Mouse (Mus musculus): ENCODE results near the gene Engase. TPM values are rescaled to one million over a fixed set of nuclear protein-coding genes. Genes with fewer than 3 reads are reported as not detected.

Gene Engase
- 6.1 and 7.5 TPM in 2 replicates for polyA plus RNA-seq (2015; fragmentation: Nextera tagmentation; extraction: Ambion mirVana)

DNA sequence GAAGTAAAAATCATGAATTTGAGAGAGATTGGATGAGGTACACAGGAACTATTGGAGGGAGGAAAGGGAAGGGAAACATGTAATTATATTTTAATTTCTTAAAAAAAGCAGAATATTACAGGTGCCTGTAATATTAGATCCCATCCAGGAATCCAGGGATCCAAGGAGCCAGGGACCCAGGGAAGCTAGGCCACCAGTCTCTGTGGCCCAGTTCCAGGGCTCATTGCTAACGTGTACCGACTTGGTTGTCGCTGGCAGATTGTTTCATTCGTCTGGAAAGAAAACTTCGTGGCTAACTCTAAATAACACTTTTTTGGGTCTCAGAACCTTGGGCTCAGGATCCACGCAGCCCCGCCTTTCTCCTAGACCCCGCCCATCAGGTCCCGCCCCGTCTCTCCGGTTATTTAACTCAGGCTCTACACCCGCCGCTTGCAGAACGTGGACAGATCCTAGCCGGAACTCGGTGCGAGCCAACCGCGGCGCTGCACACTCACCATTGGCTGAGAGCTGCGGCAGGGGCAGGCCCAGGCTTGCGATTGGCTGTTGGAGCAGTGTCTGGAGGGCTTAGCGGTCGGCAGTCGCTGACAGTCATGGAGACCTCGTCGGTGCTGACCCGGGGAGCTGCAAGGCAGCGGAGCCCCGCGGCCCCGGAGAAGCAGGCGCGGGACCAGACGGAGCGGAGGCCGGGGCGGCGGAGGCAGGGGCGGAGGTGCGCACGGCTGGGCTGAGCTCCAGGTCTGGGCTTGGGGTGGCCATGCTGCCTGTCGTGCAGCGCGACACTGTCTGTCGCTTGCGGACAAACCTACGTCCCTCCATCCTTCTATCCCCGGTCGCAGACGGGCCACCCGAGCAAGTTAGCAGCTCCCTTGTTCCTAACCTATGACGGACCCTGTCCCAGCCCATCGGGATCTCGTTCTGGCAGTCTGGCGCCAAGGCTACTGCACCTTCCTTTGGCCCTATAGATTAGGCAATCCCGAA is at the start of gene Engase:
Gene Engase (plus strand): TSS at position 434 of the 978 bp plus-strand sequence.
- Histone ChIP-seq H3K4me1 (ENCODE audit: insufficient read depth, low read length) (peaks cover 10% of the 10 kb centered on the region), H3K27me3 (ENCODE audit: insufficient read depth, low read length) (no peaks in the 10 kb centered on the region), H3K9me3 (ENCODE audit: low read length) (no peaks in the 10 kb centered on the region), H3K4me3 (ENCODE audit: low read length) (peak within 1 kb of the TSS; percentile 74), H3K36me3 (ENCODE audit: insufficient read depth, low read length) (peaks cover 6% of the 10 kb centered on the region; the same call in 1 of the 2 replicates), H3K27ac (ENCODE audit: low read length) (no peak within 1 kb of the TSS), H3K4me2 (replicated peaks; ENCODE audit: low read depth, low read length) (peak within 1 kb of the TSS; percentile 73), H3K9ac (replicated peaks; ENCODE audit: low read length) (peak within 1 kb of the TSS; percentile 75)
- WGBS: under 1% methylated on average over 57 of the region's 57 CpGs
- ATAC-seq (ENCODE audit: low FRiP score, low TSS enrichment): peak; percentile 99

DNA sequence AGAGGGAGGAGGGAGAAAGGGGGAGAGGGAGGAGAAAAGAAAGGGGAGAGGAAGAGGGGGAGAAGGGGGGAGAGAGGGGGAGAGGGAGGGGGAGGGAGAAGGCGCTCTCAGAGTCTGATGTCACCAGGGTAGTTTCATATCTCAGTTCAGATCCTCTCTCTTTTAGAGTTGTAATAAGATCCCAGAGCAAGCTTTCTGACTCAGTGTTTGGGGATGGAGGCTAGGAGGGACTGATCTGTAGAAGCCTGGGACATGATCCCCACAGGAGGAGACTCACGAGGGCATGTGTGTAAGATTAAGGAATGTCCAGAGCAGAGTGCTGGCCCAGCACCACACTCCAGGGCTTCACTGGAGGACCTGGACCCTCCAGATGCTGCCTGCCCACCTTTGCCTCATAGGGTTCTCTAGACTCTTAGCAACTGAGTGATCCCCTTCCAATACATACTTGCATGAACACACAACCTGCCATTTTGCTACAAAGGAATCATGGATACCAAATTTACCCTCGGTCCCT is 49.3 kb upstream of the Engase start:
- no peak for ATAC-seq (ENCODE audit: low FRiP score, low TSS enrichment)
- no peak overlapping the region for H3K27ac ChIP-seq (ENCODE audit: low read length)
- H3K36me3 ChIP-seq (ENCODE audit: insufficient read depth, low read length): no peaks in the 10 kb centered on the region
- no peak overlapping the region for H3K4me3 ChIP-seq (ENCODE audit: low read length)
- no peak overlapping the region for H3K9ac ChIP-seq (replicated peaks; ENCODE audit: low read length)
- whole genome bisulfite sequencing: 31% methylated on average over 3 of the region's 3 CpGs
- H3K4me1 ChIP-seq (ENCODE audit: insufficient read depth, low read length): peaks cover 39% of the 10 kb centered on the region
- no peaks in the 10 kb centered on the region for H3K9me3 ChIP-seq (ENCODE audit: low read length)
- H3K27me3 ChIP-seq (ENCODE audit: insufficient read depth, low read length): no peaks in the 10 kb centered on the region
- H3K4me2 ChIP-seq (replicated peaks; ENCODE audit: low read depth, low read length): no peak overlapping the region

DNA sequence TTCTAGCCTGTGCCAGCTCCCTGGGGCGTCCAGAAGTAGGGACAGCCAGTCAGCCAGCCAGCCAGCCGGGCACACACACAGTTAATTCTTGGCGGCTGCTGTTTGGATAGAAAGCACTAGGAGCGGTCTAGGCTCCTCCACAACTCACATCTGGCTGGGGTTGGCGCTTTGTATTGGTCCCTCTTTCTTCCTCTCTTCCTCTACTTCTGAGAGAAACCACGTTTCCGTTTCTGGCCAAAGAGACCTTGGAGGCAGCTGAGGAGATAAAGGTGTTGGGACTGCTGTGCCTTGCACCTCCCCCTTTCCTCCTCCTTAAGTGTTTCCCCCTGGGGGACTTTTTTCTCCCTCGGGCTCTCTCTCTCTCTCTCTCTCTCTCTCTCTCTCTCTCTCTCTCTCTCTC is 48.6 kb upstream of the Engase start, which contains the start of gene C1qtnf1:
Gene C1qtnf1 (plus strand): TSS at position 218 of the 400 bp plus-strand sequence.
- WGBS: 2% methylated on average over 8 of the region's 8 CpGs
- H3K9ac ChIP-seq (replicated peaks; ENCODE audit: low read length): peak within 1 kb of the TSS; percentile 42
- no peaks in the 10 kb centered on the region for H3K27me3 ChIP-seq (ENCODE audit: insufficient read depth, low read length)
- peak within 1 kb of the TSS; percentile 71 for H3K27ac ChIP-seq (ENCODE audit: low read length)
- H3K4me3 ChIP-seq (ENCODE audit: low read length): peak within 1 kb of the TSS; percentile 39
- H3K4me1 ChIP-seq (ENCODE audit: insufficient read depth, low read length): peaks cover 39% of the 10 kb centered on the region
- H3K36me3 ChIP-seq (ENCODE audit: insufficient read depth, low read length): no peaks in the 10 kb centered on the region
- H3K9me3 ChIP-seq (ENCODE audit: low read length): no peaks in the 10 kb centered on the region
- no peak for ATAC-seq (ENCODE audit: low FRiP score, low TSS enrichment)
- peak within 1 kb of the TSS; percentile 55 for H3K4me2 ChIP-seq (replicated peaks; ENCODE audit: low read depth, low read length)

DNA sequence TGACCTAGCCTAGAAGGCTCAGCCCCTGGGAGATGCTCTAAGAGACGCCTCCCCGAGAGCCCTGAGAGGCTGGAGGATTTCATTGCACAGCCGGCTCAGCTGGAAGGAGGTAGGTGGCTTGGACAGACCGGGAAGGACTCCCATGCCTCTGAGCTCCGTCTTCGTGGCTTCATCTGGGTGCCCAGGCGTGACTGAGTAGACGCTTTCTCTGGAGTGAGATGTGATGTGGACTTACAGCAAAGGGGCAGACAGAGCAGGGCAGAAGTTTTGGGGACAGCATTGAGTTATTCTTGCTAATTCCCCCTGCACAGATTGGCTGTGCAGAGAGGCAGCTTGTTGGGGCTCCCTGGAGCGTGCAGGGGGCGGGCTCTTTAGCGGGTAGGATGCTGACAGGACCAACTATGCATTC is 48.2 kb upstream of the Engase start:
- ATAC-seq (ENCODE audit: low FRiP score, low TSS enrichment): peak; percentile 55; the same call in 1 of the 2 replicates
- peak overlapping the region; percentile 71 for H3K27ac ChIP-seq (ENCODE audit: low read length)
- peaks cover 42% of the 10 kb centered on the region for H3K4me1 ChIP-seq (ENCODE audit: insufficient read depth, low read length)
- H3K27me3 ChIP-seq (ENCODE audit: insufficient read depth, low read length): no peaks in the 10 kb centered on the region
- WGBS: 2% methylated on average over 11 of the region's 11 CpGs
- peak overlapping the region; percentile 39 for H3K4me3 ChIP-seq (ENCODE audit: low read length)
- H3K4me2 ChIP-seq (replicated peaks; ENCODE audit: low read depth, low read length): peak overlapping the region; percentile 55
- H3K9me3 ChIP-seq (ENCODE audit: low read length): no peaks in the 10 kb centered on the region
- peak overlapping the region; percentile 42 for H3K9ac ChIP-seq (replicated peaks; ENCODE audit: low read length)
- no peaks in the 10 kb centered on the region for H3K36me3 ChIP-seq (ENCODE audit: insufficient read depth, low read length)

DNA sequence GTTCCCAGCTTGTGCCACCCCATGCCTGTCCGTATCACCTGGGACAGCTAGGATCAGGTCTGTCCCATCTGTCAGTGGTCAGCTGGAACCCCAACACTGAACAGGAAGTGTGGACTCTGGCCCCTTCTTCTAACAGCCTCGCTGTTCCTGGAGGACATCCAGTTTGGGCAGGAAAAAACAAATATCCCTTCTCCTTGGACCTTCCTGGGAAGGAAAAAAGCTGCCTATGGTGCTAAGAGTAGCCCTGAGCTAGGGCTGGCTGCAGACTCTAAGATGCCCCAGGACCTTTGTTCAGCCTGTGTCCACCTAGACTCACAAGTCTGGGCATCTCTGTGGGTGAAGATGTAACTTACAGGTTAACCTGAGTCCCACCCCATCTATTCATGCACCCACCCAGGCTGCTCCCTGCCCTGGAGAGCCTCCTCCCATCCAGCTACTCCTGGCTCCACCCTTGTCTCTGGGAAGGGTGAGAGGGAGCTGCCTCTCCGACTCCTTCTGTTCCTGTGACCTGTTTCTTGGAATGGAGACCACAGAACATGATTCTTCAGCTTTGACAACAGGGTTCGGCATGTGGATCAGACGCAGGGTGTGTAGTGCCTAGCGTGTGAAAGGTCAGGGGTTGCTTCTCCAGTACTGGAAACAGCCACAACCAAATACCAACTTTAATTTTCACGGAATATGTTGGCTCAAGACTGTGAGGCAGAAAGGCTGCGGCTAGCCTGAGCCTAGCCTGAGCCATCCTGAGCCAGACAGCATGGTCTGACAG is 47.5 kb upstream of the Engase start:
- 0 out of 2 replicates have a peak, but pooled peaks have one; percentile 5 for ATAC-seq (ENCODE audit: low FRiP score, low TSS enrichment)
- H3K27ac ChIP-seq (ENCODE audit: low read length): peak overlapping the region; percentile 27; the same call in 1 of the 2 replicates

DNA sequence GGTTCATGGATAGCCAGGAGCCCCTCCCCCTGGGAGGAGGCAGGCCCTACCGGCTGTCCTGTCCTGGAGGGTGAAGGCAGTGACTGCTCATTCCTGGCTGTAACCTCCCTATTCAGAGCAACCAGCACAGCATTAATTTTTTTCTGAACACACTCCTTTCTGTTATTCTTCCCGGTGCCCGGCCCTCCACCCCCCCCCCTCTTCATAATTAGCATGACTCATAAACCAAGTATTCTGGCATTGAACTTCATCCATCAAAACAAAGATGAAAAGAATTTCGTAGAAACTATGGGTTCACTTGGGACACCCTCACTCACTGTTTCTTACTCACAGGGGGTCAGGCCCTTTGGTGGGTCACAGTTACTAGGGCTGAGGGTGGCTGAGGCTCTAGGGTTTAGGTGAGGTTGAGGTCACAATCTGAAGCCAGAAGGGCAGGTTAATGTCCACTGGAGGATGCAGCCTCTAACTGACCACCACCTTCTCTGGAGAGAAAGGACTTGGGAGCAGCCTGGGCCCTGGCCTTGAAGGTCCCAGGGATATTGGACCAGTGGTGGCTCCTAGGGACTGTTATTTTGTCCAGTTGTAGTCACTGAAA is 46.2 kb upstream of the Engase start:
- Histone ChIP-seq H3K4me1 (ENCODE audit: insufficient read depth, low read length) (peaks cover 48% of the 10 kb centered on the region), H3K27ac (ENCODE audit: low read length) (peak overlapping the region; percentile 53; the same call in 1 of the 2 replicates), H3K9me3 (ENCODE audit: low read length) (no peaks in the 10 kb centered on the region), H3K27me3 (ENCODE audit: insufficient read depth, low read length) (no peaks in the 10 kb centered on the region), H3K9ac (replicated peaks; ENCODE audit: low read length) (no peak overlapping the region), H3K4me3 (ENCODE audit: low read length) (no peak overlapping the region), H3K36me3 (ENCODE audit: insufficient read depth, low read length) (no peaks in the 10 kb centered on the region), H3K4me2 (replicated peaks; ENCODE audit: low read depth, low read length) (no peak overlapping the region)
- 31% methylated on average over 4 of the region's 4 CpGs for WGBS
- ATAC-seq (ENCODE audit: low FRiP score, low TSS enrichment): no peak

More for the DNA sequence above, 47.5 kb upstream of the Engase start:
- WGBS: 39% methylated on average over 8 of the region's 8 CpGs
- no peaks in the 10 kb centered on the region for H3K9me3 ChIP-seq (ENCODE audit: low read length)
- no peaks in the 10 kb centered on the region for H3K36me3 ChIP-seq (ENCODE audit: insufficient read depth, low read length)
- H3K4me1 ChIP-seq (ENCODE audit: insufficient read depth, low read length): peaks cover 42% of the 10 kb centered on the region
- peak overlapping the region; percentile 39 for H3K4me3 ChIP-seq (ENCODE audit: low read length)
- H3K4me2 ChIP-seq (replicated peaks; ENCODE audit: low read depth, low read length): peak overlapping the region; percentile 55
- H3K27me3 ChIP-seq (ENCODE audit: insufficient read depth, low read length): no peaks in the 10 kb centered on the region
- H3K9ac ChIP-seq (replicated peaks; ENCODE audit: low read length): peak overlapping the region; percentile 41; the same call in 1 of the 2 replicates

DNA sequence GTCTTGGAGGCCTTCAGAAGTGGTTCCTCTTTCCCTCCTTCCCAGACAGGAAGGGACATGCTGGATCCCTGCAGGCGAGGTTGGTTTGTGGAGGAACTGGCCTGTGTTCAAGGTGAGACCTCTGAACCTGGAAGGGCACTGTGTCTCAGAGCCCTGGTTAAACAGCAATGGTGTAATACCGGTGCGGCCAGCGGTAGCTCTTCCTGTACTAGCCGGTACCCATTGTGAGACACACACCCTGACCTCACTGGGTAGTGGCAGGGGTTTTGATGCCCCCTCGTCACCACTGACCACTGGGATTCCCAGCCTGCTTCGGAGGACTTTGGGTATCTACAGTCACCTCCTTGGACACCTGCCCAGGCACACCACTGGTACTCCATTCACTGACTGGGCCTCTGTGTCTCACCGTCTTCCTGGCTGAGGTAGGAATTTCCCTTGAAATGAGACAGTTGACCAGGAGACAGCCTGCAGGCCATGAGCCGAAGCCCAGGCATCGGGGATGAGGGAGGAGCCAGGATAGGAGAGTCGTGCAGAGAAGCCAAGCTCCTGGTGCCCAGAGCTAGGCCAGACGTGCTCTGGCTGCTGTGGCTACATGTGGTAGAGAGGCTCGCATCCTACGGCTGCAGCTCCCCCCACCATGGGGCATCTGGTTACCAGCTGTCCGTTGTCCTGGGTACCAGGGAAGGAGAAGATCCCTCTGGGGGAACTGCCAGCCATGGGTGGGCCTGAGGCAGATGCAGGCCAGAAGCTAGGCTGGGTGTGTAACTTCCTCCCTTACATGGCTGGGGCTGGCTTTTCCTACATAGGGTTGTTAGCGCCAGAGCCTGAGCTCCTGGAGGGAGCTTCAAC is 45.3 kb upstream of the Engase start:
- Histone ChIP-seq H3K27me3 (ENCODE audit: insufficient read depth, low read length) (no peaks in the 10 kb centered on the region), H3K9me3 (ENCODE audit: low read length) (no peaks in the 10 kb centered on the region), H3K9ac (replicated peaks; ENCODE audit: low read length) (0 out of 2 replicates have a peak overlapping the region, but pooled peaks have one; percentile 26), H3K4me1 (ENCODE audit: insufficient read depth, low read length) (peaks cover 48% of the 10 kb centered on the region), H3K27ac (ENCODE audit: low read length) (no peak overlapping the region; the same call in 1 of the 2 replicates), H3K4me3 (ENCODE audit: low read length) (no peak overlapping the region), H3K4me2 (replicated peaks; ENCODE audit: low read depth, low read length) (no peak overlapping the region), H3K36me3 (ENCODE audit: insufficient read depth, low read length) (no peaks in the 10 kb centered on the region)
- ATAC-seq (ENCODE audit: low FRiP score, low TSS enrichment): no peak
- 82% methylated on average over 16 of the region's 16 CpGs for WGBS

DNA sequence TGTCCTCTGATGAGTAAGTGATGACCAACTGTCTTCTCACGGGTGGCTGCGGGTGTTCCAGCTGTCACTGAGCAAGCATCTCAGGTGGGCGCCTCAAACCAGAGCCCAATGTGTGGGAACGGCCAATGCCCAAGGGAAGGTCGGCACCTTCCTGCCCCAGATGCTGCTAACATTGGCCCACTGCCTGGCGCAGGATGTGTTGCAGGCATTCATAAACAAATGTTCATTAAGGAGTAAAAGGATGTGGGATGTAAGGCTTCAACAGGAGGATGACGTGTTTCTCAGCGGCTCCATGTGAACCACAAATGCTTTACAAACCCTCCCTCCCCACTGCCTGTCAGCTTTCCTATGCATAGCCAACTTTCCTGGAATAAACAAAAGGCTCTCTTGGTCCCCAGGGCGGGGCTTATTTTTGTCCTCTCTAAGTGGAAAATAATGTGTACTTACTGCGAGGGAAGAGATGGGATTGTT is 43.2 kb upstream of the Engase start:
- WGBS: 60% methylated on average over 10 of the region's 10 CpGs
- ATAC-seq (ENCODE audit: low FRiP score, low TSS enrichment): no peak
- Histone ChIP-seq H3K27me3 (ENCODE audit: insufficient read depth, low read length) (no peaks in the 10 kb centered on the region), H3K4me2 (replicated peaks; ENCODE audit: low read depth, low read length) (peak overlapping the region; percentile 54), H3K4me3 (ENCODE audit: low read length) (peak overlapping the region; percentile 36), H3K9me3 (ENCODE audit: low read length) (no peaks in the 10 kb centered on the region), H3K4me1 (ENCODE audit: insufficient read depth, low read length) (peaks cover 40% of the 10 kb centered on the region), H3K27ac (ENCODE audit: low read length) (peak overlapping the region; percentile 55), H3K9ac (replicated peaks; ENCODE audit: low read length) (peak overlapping the region; percentile 55), H3K36me3 (ENCODE audit: insufficient read depth, low read length) (no peaks in the 10 kb centered on the region)

Data from kidney, embryonic 16.5 days (tissue).